Mouse (Mus musculus): ENCODE measurements around the gene Fancg.
A peak's percentile ranks its signal among the peaks of the same experiment; 100 is the strongest.

Fancg gene

GRCm38 (mm10) chr4:43033481-43033880 lies 23.2 kb upstream of the Fancg start:
- no peak for DNase-seq (ENCODE audit: low spot score in 2 of 2)

GRCm38 (mm10) chr4:43032501-43032900 lies 22.2 kb upstream of the Fancg start:
- no peak for DNase-seq (ENCODE audit: low spot score in 2 of 2)

GRCm38 (mm10) chr4:43031237-43031995 lies 21.1 kb upstream of the Fancg start, which contains the start of gene Stoml2:
TSS of gene Stoml2 (minus strand) at chr4:43031710.
- peak; percentile 88 to 89 for DNase-seq (ENCODE audit: low spot score in 2 of 2)

GRCm38 (mm10) chr4:43030780-43031230 lies 20.5 kb upstream of the Fancg start:
- DNase-seq (ENCODE audit: low spot score in 2 of 2) = no peak

- DNase-seq (ENCODE audit: low spot score in 2 of 2) = no peak
These were observed 20.0 kb upstream of the Fancg start for GRCm38 (mm10) chr4:43030352-43030751.

GRCm38 (mm10) chr4:43029749-43030148 lies 19.4 kb upstream of the Fancg start:
- no peak for DNase-seq (ENCODE audit: low spot score in 2 of 2)

GRCm38 (mm10) chr4:43029121-43029520 lies 18.8 kb upstream of the Fancg start:
- no peak for DNase-seq (ENCODE audit: low spot score in 2 of 2)

- DNase-seq (ENCODE audit: low spot score in 2 of 2) = peak; percentile 88 to 94
These were observed 15.0 kb upstream of the Fancg start, which contains the start of gene Pigo for GRCm38 (mm10) chr4:43025084-43025960. TSS of gene Pigo (minus strand) at chr4:43025819.

GRCm38 (mm10) chr4:43024673-43025072 lies 14.4 kb upstream of the Fancg start:
- DNase-seq (ENCODE audit: low spot score in 2 of 2) = no peak

GRCm38 (mm10) chr4:43021341-43021740 lies 11.0 kb upstream of the Fancg start:
- DNase-seq (ENCODE audit: low spot score in 2 of 2) = no peak

GRCm38 (mm10) chr4:43020876-43021275 lies 10.6 kb upstream of the Fancg start:
- DNase-seq (ENCODE audit: low spot score in 2 of 2) = no peak

- DNase-seq (ENCODE audit: low spot score in 2 of 2) = no peak
These were observed 9.5 kb upstream of the Fancg start for GRCm38 (mm10) chr4:43019641-43020465.

GRCm38 (mm10) chr4:43019176-43019575 lies 8.9 kb upstream of the Fancg start:
- no peak for DNase-seq (ENCODE audit: low spot score in 2 of 2)

GRCm38 (mm10) chr4:43018156-43018555 lies 7.8 kb upstream of the Fancg start:
- DNase-seq (ENCODE audit: low spot score in 2 of 2) = no peak

GRCm38 (mm10) chr4:43012091-43012490 lies 1.8 kb upstream of the Fancg start:
- no peak for DNase-seq (ENCODE audit: low spot score in 2 of 2)

GRCm38 (mm10) chr4:43005765-43006164 lies 4.5 kb downstream of the Fancg start:
- DNase-seq (ENCODE audit: low spot score in 2 of 2) = peak in 1 of 2 experiments; percentile 60

GRCm38 (mm10) chr4:43004951-43005350 lies 5.4 kb downstream of the Fancg start:
- no peak for DNase-seq (ENCODE audit: low spot score in 2 of 2)

GRCm38 (mm10) chr4:43002756-43003439 lies 7.4 kb downstream of the Fancg start:
- no peak for DNase-seq (ENCODE audit: low spot score in 2 of 2)

GRCm38 (mm10) chr4:43001272-43001671 lies 9.0 kb downstream of the Fancg start:
- no peak for DNase-seq (ENCODE audit: low spot score in 2 of 2)

- DNase-seq (ENCODE audit: low spot score in 2 of 2) = peak; percentile 98 to 99
These were observed 9.9 kb downstream of the Fancg start, which contains the start of gene Vcp for GRCm38 (mm10) chr4:43000141-43000986. TSS of gene Vcp (minus strand) at chr4:43000507.
